Mouse (Mus musculus): ENCODE measurements around the gene Rspo1.
"Not testable (repeated sequence)": the region's sequence is repeated elsewhere in the genome, so short reads cannot be mapped to it uniquely, and the experiment has no call there.

Gene Rspo1

GRCm38 (mm10) chr4:124985671-124986602 lies at the start of gene Rspo1:
Gene Rspo1 (plus strand): TSS chr4:124986430.
- ATAC-seq (ENCODE audit: low TSS enrichment), result no peak

- peak; percentile 100 for ATAC-seq (ENCODE audit: low TSS enrichment)
Measured at GRCm38 (mm10) chr4:124936613-124937471, 49.4 kb upstream of the Rspo1 start, which contains the start of gene 9930104L06Rik. Gene 9930104L06Rik (plus strand): TSS chr4:124937048.

- ATAC-seq (ENCODE audit: low TSS enrichment), result not testable (repeated sequence)
Measured at GRCm38 (mm10) chr4:124939211-124939610, 47.0 kb upstream of the Rspo1 start, which contains the start of gene Cdca8. Gene Cdca8 (minus strand): TSS chr4:124939311.

- ATAC-seq (ENCODE audit: low TSS enrichment), result peak; percentile 47; the same call in 1 of the 2 replicates
Measured at GRCm38 (mm10) chr4:124943022-124943421, 43.2 kb upstream of the Rspo1 start.

- ATAC-seq (ENCODE audit: low TSS enrichment), result no peak
Measured at GRCm38 (mm10) chr4:124943781-124944180, 42.4 kb upstream of the Rspo1 start.

GRCm38 (mm10) chr4:124944961-124945360 lies 41.3 kb upstream of the Rspo1 start:
- no peak for ATAC-seq (ENCODE audit: low TSS enrichment)

- no peak for ATAC-seq (ENCODE audit: low TSS enrichment)
Measured at GRCm38 (mm10) chr4:124949488-124949887, 36.7 kb upstream of the Rspo1 start.

- ATAC-seq (ENCODE audit: low TSS enrichment), result no peak
Measured at GRCm38 (mm10) chr4:124950181-124951035, 35.8 kb upstream of the Rspo1 start.

- no peak for ATAC-seq (ENCODE audit: low TSS enrichment)
Measured at GRCm38 (mm10) chr4:124951036-124951433, 35.2 kb upstream of the Rspo1 start.

GRCm38 (mm10) chr4:124953546-124953945 lies 32.7 kb upstream of the Rspo1 start:
- ATAC-seq (ENCODE audit: low TSS enrichment), result no peak

GRCm38 (mm10) chr4:124957284-124957683 lies 28.9 kb upstream of the Rspo1 start:
- ATAC-seq (ENCODE audit: low TSS enrichment), result no peak

GRCm38 (mm10) chr4:124959062-124959461 lies 27.2 kb upstream of the Rspo1 start:
- no peak for ATAC-seq (ENCODE audit: low TSS enrichment)

- no peak for ATAC-seq (ENCODE audit: low TSS enrichment)
Measured at GRCm38 (mm10) chr4:124960940-124961339, 25.3 kb upstream of the Rspo1 start.

- ATAC-seq (ENCODE audit: low TSS enrichment), result no peak
Measured at GRCm38 (mm10) chr4:124962576-124962975, 23.7 kb upstream of the Rspo1 start.

- no peak for ATAC-seq (ENCODE audit: low TSS enrichment)
Measured at GRCm38 (mm10) chr4:124964912-124965599, 21.2 kb upstream of the Rspo1 start.

- no peak for ATAC-seq (ENCODE audit: low TSS enrichment)
Measured at GRCm38 (mm10) chr4:124968711-124969110, 17.5 kb upstream of the Rspo1 start.

- ATAC-seq (ENCODE audit: low TSS enrichment), result no peak
Measured at GRCm38 (mm10) chr4:124969219-124969848, 16.9 kb upstream of the Rspo1 start.

GRCm38 (mm10) chr4:124970194-124970593 lies 16.0 kb upstream of the Rspo1 start:
- ATAC-seq (ENCODE audit: low TSS enrichment), result no peak

- ATAC-seq (ENCODE audit: low TSS enrichment), result no peak
Measured at GRCm38 (mm10) chr4:124970677-124971076, 15.6 kb upstream of the Rspo1 start.

- ATAC-seq (ENCODE audit: low TSS enrichment), result no peak
Measured at GRCm38 (mm10) chr4:124971094-124971493, 15.1 kb upstream of the Rspo1 start.

Measured in frontal cortex, adult (tissue).